Mouse (Mus musculus) activated CD4-positive, CD25-positive, alpha-beta regulatory T cell, adult 4 months (primary cell): ENCODE data around the gene Psmc3ip. TPM values are rescaled to one million over a fixed set of nuclear protein-coding genes. Genes with fewer than 3 reads are reported as not detected.
"Not testable (repeated sequence)": the region's sequence is repeated elsewhere in the genome, so short reads cannot be mapped to it uniquely, and the experiment has no call there.

Experiments used
- ATAC-seq: one replicate; pipeline ENCODE4 v1.8.0; 2017
- polyA plus RNA-seq, 2 experiments: library from polyadenylated mRNA; unstranded; fragments of 100-300 nt; shearing (Covaris generic); gene quantifications; one replicate each; pipeline ENCODE4 v1.2.1; 2017

Psmc3ip gene
- 10 to 100 TPM; 12.3 to 13.4 TPM for polyA plus RNA-seq

GRCm38 (mm10) chr11:101095314-101096024 is at the start of gene Psmc3ip:
Gene Psmc3ip (minus strand): TSS chr11:101095436.
- peak; percentile 86 for ATAC-seq

GRCm38 (mm10) chr11:101143338-101144225 is 48.3 kb upstream of the Psmc3ip start:
- ATAC-seq = peak; percentile 75

- ATAC-seq = no peak
These were observed 47.2 kb upstream of the Psmc3ip start for GRCm38 (mm10) chr11:101142215-101142967.

- no peak for ATAC-seq
These were observed 45.9 kb upstream of the Psmc3ip start for GRCm38 (mm10) chr11:101141088-101141487.

- ATAC-seq = no peak
These were observed 45.1 kb upstream of the Psmc3ip start for GRCm38 (mm10) chr11:101140164-101140819.

- no peak for ATAC-seq
These were observed 43.4 kb upstream of the Psmc3ip start for GRCm38 (mm10) chr11:101138536-101139181.

- ATAC-seq = no peak
These were observed 41.8 kb upstream of the Psmc3ip start for GRCm38 (mm10) chr11:101137000-101137399.

- no peak for ATAC-seq
These were observed 39.1 kb upstream of the Psmc3ip start for GRCm38 (mm10) chr11:101134217-101134865.

GRCm38 (mm10) chr11:101133037-101133436 is 37.8 kb upstream of the Psmc3ip start:
- no peak for ATAC-seq

GRCm38 (mm10) chr11:101131701-101132100 is 36.5 kb upstream of the Psmc3ip start:
- ATAC-seq = no peak

- ATAC-seq = no peak
These were observed 36.0 kb upstream of the Psmc3ip start for GRCm38 (mm10) chr11:101131187-101131586.

- no peak for ATAC-seq
These were observed 35.0 kb upstream of the Psmc3ip start for GRCm38 (mm10) chr11:101130056-101130756.

- no peak for ATAC-seq
These were observed 33.9 kb upstream of the Psmc3ip start for GRCm38 (mm10) chr11:101128996-101129577.

- no peak for ATAC-seq
These were observed 31.8 kb upstream of the Psmc3ip start for GRCm38 (mm10) chr11:101127075-101127474.

- not testable (repeated sequence) for ATAC-seq
These were observed 29.8 kb upstream of the Psmc3ip start for GRCm38 (mm10) chr11:101125008-101125407.

GRCm38 (mm10) chr11:101124494-101124893 is 29.3 kb upstream of the Psmc3ip start:
- ATAC-seq = not testable (repeated sequence)

GRCm38 (mm10) chr11:101120545-101121188 is 25.4 kb upstream of the Psmc3ip start:
- no peak for ATAC-seq

- ATAC-seq = peak; percentile 86
These were observed 24.7 kb upstream of the Psmc3ip start, which contains the start of the genes Retreg3 and Tubg1 for GRCm38 (mm10) chr11:101119761-101120544. Gene Retreg3 (minus strand): TSS chr11:101119893. Gene Tubg1 (plus strand): TSS chr11:101119938.
